Mouse (Mus musculus) 3134 (cell line): ENCODE measurements around the gene Tsks.

Experiments used
- DNase-seq: peaks from one replicate; pipeline ENCODE4 v3.0.0-alpha.2; 2011; ENCODE audit warnings: low spot score; ENCODE audit not compliant: insufficient read length; ENCODE audit errors: extremely low read depth

Gene Tsks

DNA sequence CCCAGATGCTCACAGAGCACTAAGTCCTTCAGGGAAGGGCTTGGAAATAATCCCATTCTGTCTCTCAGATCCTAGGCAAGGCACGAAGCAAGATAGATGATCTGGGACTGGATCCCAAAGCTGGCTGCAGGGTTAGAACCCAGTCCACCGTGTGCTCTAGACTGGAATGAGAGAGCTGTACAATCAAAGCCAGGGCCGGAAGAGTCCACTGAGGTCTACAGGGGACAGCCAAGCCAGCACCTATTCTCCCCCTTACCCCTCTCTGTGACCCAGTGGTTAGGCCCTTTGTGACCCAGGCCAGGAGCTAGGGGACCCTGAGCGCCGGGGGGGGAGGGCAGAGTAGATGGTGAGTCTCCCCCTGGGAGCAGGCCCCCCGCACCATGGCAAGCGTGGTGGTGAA, at the start of gene Tsks:
Gene Tsks, plus strand, starts transcription at position 301 of the 400 bp plus-strand sequence.
- no peak for DNase-seq

DNA sequence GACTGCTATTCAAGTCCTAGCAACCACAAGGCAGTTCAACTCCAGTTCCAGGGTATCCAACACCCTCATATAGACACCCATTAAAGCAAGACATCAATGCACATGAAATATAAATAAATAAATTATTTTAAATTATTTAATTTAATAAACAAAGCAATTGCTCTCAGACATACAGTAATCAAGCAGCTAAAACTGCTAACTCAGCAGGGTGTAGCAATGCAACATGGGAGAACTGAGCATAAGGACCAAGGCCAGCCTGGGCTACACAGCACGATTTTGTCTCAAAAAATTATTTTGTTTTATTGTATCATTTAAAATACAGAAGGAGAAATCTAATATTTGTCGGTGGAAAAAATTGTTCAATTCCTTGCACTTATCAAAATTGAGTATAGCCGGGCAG, 48.8 kb upstream of the Tsks start:
- DNase-seq, result no peak

- no peak for DNase-seq
These were observed 47.8 kb upstream of the Tsks start for GRCm38 (mm10) chr7:44895206-44895592.

- DNase-seq, result peak; percentile 83
These were observed 47.2 kb upstream of the Tsks start, which contains the start of gene Fuz for GRCm38 (mm10) chr7:44895593-44896434. Gene Fuz (plus strand): TSS chr7:44896079.

GRCm38 (mm10) chr7:44896499-44896898, 46.5 kb upstream of the Tsks start:
- DNase-seq, result no peak

DNA sequence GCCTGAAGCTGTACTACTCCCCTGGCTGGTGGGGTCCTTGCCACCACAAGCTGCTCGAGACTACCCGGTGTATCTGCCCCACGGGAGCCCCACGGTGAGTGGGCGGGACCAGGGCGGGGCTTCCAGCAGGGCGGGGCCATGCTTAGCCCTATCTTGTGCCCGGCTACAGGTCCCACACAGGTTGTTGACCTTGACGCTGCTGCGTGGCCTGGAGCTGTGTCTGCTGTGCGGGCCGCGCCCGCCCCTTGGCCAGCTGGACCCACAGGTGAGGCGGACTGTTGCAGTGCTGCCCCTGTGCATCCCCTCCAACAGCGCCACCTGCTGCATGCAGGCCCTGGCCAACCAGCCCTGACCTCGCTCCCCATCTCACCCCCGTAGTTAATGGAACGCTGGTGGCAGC, 44.4 kb upstream of the Tsks start:
- DNase-seq, result peak; percentile 44

DNA sequence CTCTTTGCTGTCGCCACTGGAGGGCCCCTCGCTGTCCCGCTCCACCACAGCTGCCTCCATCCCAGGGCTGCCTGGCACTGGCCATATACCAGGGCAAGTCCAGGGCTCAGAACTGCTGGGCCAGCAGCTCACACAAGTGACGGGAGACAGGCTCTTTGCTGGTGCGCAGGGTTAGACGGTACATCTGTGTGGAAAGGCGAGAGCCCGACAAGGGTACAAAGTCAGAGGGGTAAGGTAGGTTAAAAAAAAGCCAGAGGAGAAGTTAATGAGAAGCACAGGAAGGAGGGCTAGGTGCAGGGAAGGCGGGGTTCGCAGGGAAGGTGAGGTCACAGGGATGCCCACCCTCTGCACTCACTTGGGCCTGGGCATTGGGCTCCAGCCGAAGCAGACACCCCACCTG, 42.4 kb upstream of the Tsks start:
- DNase-seq, result no peak

GRCm38 (mm10) chr7:44901230-44901722, 41.7 kb upstream of the Tsks start:
- peak; percentile 41 for DNase-seq

- no peak for DNase-seq
These were observed 37.6 kb upstream of the Tsks start for GRCm38 (mm10) chr7:44905430-44905829.

GRCm38 (mm10) chr7:44908706-44909476, 34.1 kb upstream of the Tsks start:
- peak; percentile 81 for DNase-seq

DNA sequence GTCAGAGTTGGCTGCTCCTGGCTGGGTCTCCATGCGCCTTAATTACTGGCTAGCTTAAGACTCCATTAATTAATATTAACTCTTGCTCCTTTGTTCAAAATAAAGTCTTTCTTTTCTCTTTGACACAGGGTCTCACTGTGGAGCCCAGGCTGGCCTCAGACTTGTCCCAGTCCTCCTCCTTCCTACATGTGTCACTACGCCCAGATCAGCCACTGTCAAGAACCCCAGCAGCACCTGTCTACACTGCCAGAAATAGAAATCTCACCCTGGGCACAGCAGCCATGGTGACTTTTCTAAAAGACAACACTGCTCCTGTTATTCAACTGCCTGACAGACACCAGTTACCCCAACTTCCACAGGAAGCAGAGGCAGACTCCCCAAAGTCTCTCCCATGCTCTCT, 28.6 kb upstream of the Tsks start:
- no peak for DNase-seq

- no peak for DNase-seq
These were observed 27.7 kb upstream of the Tsks start for GRCm38 (mm10) chr7:44915314-44915713.

DNA sequence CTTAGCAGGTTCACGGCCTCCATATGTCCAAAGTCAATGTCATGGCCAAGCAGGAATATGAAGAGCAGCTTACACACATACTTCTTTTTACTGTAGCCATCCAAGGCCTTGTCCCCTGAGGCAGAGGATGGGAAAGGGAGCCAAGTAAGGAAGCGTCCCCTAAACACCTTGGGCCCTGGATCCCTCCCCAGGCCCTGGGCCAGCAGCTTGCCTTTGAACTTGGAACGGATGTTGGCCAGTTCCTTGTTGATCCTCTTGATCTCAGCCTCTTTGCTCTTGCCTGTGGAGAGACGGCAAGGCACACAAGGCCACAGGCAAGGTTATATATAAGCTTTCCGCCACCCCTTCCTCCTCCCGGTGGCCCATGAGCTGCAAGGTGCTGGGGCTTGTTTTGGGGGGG, 26.8 kb upstream of the Tsks start:
- DNase-seq, result no peak

DNA sequence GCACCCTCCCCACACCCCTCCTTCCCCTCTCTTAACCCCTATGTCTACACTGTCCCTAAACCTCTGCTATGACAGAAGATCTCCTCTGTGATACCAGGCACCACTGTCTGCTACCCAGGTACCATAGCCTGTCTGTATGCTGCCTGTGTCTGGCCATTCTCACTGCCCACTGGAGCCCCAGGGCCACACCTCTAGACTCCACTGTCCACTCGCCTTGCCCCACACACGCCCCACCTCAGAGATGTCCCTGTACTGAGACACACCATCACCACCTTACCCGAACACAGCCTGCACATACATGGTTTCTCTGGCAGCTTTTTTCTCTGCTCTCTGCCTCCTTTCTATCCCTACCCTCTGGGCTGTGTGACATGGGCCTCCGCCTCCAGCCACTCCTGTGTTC, 26.1 kb upstream of the Tsks start:
- DNase-seq, result no peak

DNA sequence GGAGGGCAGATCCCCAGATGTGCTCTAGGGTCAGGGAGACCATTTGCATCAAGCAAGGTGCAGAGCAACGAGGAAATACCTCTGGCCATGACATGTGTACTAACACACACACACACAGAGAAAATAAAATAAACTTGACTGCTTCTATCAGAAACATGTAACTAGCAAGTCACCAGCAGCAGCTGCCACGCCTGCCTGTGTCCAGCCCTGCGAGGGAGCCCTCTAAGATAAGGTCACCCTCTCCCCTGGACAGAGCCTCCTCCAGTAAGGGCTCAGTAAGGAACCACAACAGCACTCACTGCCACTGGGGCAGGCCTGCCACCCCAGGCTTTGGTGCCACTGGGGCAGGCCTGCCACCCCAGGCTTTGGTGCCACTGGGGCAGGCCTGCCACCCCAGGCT, 24.8 kb upstream of the Tsks start:
- DNase-seq, result no peak

- DNase-seq, result no peak
These were observed 23.9 kb upstream of the Tsks start for GRCm38 (mm10) chr7:44919127-44919526.

DNA sequence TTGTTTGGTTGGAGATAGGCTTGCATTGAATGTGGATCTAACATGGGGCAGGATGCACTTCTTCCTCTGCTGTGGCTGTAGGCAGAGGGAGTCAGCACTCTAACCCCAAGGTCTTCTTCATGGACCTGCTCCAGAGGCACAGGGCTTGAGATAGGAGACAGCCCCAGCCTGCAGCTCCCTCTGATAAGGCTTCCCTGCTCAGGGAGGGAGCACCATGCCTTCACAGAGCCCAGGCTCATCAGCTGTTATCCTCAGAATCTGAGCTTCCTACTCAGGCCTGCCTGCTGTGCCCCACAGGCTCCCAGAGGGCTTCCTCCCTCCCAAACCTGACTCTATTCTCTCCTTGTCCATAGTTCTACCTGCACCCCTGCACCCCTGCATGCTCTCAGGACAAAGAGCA, 20.5 kb upstream of the Tsks start:
- no peak for DNase-seq

- no peak for DNase-seq
These were observed 17.5 kb upstream of the Tsks start for GRCm38 (mm10) chr7:44925468-44925867.

DNA sequence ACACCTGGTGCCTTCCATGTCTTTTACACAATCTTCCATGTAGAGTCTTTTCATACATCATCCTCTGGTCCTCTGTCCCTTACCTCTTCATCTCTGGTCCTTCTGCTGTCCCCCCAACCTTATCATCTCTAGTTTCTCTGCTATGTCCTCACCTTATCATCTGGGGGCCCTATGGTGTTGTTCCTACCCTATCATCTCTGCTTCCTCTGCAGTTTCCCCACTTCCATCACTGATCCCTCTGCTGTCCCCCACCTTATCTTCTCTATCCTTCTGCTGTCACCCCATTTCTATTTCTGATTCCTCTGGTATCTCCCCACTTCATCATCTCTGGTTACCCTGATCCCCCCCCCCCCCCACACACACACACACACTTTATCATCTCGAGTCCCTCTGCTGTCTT, 14.4 kb upstream of the Tsks start:
- no peak for DNase-seq

- DNase-seq, result peak; percentile 99
These were observed 13.5 kb upstream of the Tsks start, which contains the start of gene Ap2a1 for GRCm38 (mm10) chr7:44929204-44930151. Gene Ap2a1 (minus strand): TSS chr7:44929496.

DNA sequence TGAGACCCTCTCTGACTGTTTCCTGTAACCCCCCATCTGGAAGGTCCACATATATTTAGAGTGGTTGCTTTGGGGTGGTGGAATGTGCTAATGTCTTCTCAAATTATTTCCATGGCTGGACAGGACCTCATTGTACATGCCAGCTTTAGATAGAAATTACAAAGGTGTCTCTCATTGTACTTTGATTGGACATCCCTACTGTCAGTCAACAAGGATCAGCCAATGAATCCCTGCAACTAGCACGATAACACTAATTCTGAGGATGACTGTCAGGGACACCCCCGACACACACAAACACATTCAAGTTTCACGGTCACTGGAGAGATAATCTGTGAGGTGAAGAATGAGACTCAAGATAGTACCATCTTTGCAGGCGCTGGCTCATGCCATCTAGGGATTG, 4.3 kb upstream of the Tsks start:
- no peak for DNase-seq
